Mouse (Mus musculus): ENCODE data around the gene Wfdc6a. TPM values are rescaled to one million over a fixed set of nuclear protein-coding genes. Genes with fewer than 3 reads are reported as not detected.

The Wfdc6a gene
- polyA plus RNA-seq, 1 experiment from 2014 or later = 0.85 TPM

GRCm38 (mm10) chr2:164544454-164545097 lies 40.7 kb downstream of the Wfdc6a start:
- H3K36me3 ChIP-seq = no peaks in the 10 kb centered on the region
- H3K4me2 ChIP-seq (replicated peaks) = no peak overlapping the region
- H3K9me3 ChIP-seq = no peaks in the 10 kb centered on the region
- no peak overlapping the region for H3K9ac ChIP-seq
- 0 out of 2 replicates have a peak, but pooled peaks have one; percentile 34 for ATAC-seq
- 37% methylated on average over 5 of the region's 5 CpGs for WGBS
- H3K27me3 ChIP-seq (replicated peaks) = no peaks in the 10 kb centered on the region
- H3K4me1 ChIP-seq (replicated peaks) = 0 out of 2 replicates have a peak, but pooled peaks cover 8% of the 10 kb centered on the region
- H3K4me3 ChIP-seq (replicated peaks) = no peak overlapping the region
- no peak overlapping the region for H3K27ac ChIP-seq

GRCm38 (mm10) chr2:164543745-164544144 lies 41.5 kb downstream of the Wfdc6a start:
- H3K4me2 ChIP-seq (replicated peaks) = no peak overlapping the region
- WGBS = 70% methylated on average over 2 of the region's 2 CpGs
- H3K27ac ChIP-seq = no peak overlapping the region
- H3K4me1 ChIP-seq (replicated peaks) = 0 out of 2 replicates have a peak, but pooled peaks cover 8% of the 10 kb centered on the region
- H3K9ac ChIP-seq = no peak overlapping the region
- no peak for ATAC-seq
- H3K9me3 ChIP-seq = no peaks in the 10 kb centered on the region
- no peaks in the 10 kb centered on the region for H3K27me3 ChIP-seq (replicated peaks)
- no peaks in the 10 kb centered on the region for H3K36me3 ChIP-seq
- no peak overlapping the region for H3K4me3 ChIP-seq (replicated peaks)

- no peaks in the 10 kb centered on the region for H3K27me3 ChIP-seq (replicated peaks)
These were observed 42.6 kb downstream of the Wfdc6a start for GRCm38 (mm10) chr2:164542598-164542997.

GRCm38 (mm10) chr2:164542132-164542531 lies 43.1 kb downstream of the Wfdc6a start:
- no peak for ATAC-seq
- Histone ChIP-seq H3K4me2 (replicated peaks) (no peak overlapping the region), H3K9me3 (no peaks in the 10 kb centered on the region), H3K36me3 (no peaks in the 10 kb centered on the region), H3K4me1 (replicated peaks) (0 out of 2 replicates have a peak, but pooled peaks cover 8% of the 10 kb centered on the region), H3K27me3 (replicated peaks) (no peaks in the 10 kb centered on the region), H3K27ac (no peak overlapping the region), H3K4me3 (replicated peaks) (no peak overlapping the region), H3K9ac (no peak overlapping the region)
- 56% methylated on average over 5 of the region's 5 CpGs for WGBS

More at GRCm38 (mm10) chr2:164542598-164542997, 42.6 kb downstream of the Wfdc6a start:
- no peaks in the 10 kb centered on the region for H3K36me3 ChIP-seq
- H3K4me2 ChIP-seq (replicated peaks) = no peak overlapping the region
- WGBS = 75% methylated on average over 7 of the region's 7 CpGs
- no peak overlapping the region for H3K4me3 ChIP-seq (replicated peaks)
- no peak for ATAC-seq
- H3K9ac ChIP-seq = no peak overlapping the region
- H3K4me1 ChIP-seq (replicated peaks) = 0 out of 2 replicates have a peak, but pooled peaks cover 8% of the 10 kb centered on the region
- H3K27ac ChIP-seq = no peak overlapping the region
- no peaks in the 10 kb centered on the region for H3K9me3 ChIP-seq

GRCm38 (mm10) chr2:164540652-164541427 lies 44.4 kb downstream of the Wfdc6a start:
- WGBS = 26% methylated on average over 8 of the region's 8 CpGs
- ATAC-seq = peak; percentile 61; the same call in 1 of the 2 replicates
- Histone ChIP-seq H3K27ac (peak overlapping the region; percentile 77), H3K4me3 (replicated peaks) (no peak overlapping the region), H3K9ac (no peak overlapping the region), H3K27me3 (replicated peaks) (no peaks in the 10 kb centered on the region), H3K9me3 (no peaks in the 10 kb centered on the region), H3K4me1 (replicated peaks) (0 out of 2 replicates have a peak, but pooled peaks cover 8% of the 10 kb centered on the region), H3K4me2 (replicated peaks) (peak overlapping the region; percentile 2; the same call in 1 of the 2 replicates), H3K36me3 (no peaks in the 10 kb centered on the region)

GRCm38 (mm10) chr2:164537003-164537402 lies 48.2 kb downstream of the Wfdc6a start:
- H3K27me3 ChIP-seq (replicated peaks) = no peaks in the 10 kb centered on the region
- ATAC-seq = no peak
- H3K4me2 ChIP-seq (replicated peaks) = no peak overlapping the region
- H3K9ac ChIP-seq = no peak overlapping the region
- 0 out of 2 replicates have a peak, but pooled peaks cover 5% of the 10 kb centered on the region for H3K4me1 ChIP-seq (replicated peaks)
- no peaks in the 10 kb centered on the region for H3K9me3 ChIP-seq
- H3K27ac ChIP-seq = no peak overlapping the region
- H3K4me3 ChIP-seq (replicated peaks) = no peak overlapping the region
- WGBS = 72% methylated on average over 4 of the region's 4 CpGs
- no peaks in the 10 kb centered on the region for H3K36me3 ChIP-seq

- Histone ChIP-seq H3K4me3 (replicated peaks) (no peak overlapping the region), H3K4me1 (replicated peaks) (no peaks in the 10 kb centered on the region), H3K9me3 (no peaks in the 10 kb centered on the region), H3K9ac (no peak overlapping the region), H3K27ac (no peak overlapping the region), H3K36me3 (no peaks in the 10 kb centered on the region), H3K27me3 (replicated peaks) (no peaks in the 10 kb centered on the region), H3K4me2 (replicated peaks) (no peak overlapping the region)
- no peak for ATAC-seq
- 70% methylated on average over 10 of the region's 10 CpGs for WGBS
These were observed 50.9 kb downstream of the Wfdc6a start for GRCm38 (mm10) chr2:164534315-164534714.

- WGBS = 3% methylated on average over 3 of the region's 3 CpGs
- peak; percentile 41; the same call in 1 of the 2 replicates for ATAC-seq
- H3K36me3 ChIP-seq = no peaks in the 10 kb centered on the region
- no peak overlapping the region for H3K4me2 ChIP-seq (replicated peaks)
- no peaks in the 10 kb centered on the region for H3K27me3 ChIP-seq (replicated peaks)
- H3K9ac ChIP-seq = no peak overlapping the region
- no peaks in the 10 kb centered on the region for H3K9me3 ChIP-seq
- H3K27ac ChIP-seq = no peak overlapping the region
- no peaks in the 10 kb centered on the region for H3K4me1 ChIP-seq (replicated peaks)
- no peak overlapping the region for H3K4me3 ChIP-seq (replicated peaks)
These were observed 54.1 kb downstream of the Wfdc6a start for GRCm38 (mm10) chr2:164531169-164531568.

Other genes with a start within 250 kb of the Wfdc6a start
- gene Slpi, start 196.4 kb downstream of the Wfdc6a start, polyA plus RNA-seq (2015; fragmentation: Nextera tagmentation; extraction: Ambion mirVana) = 2.1 and 2.8 TPM in 2 replicates
- 16.1 and 40.7 TPM in 2 replicates for gene Rbpjl, start 182.3 kb downstream of the Wfdc6a start, polyA plus RNA-seq (2015; fragmentation: Nextera tagmentation; extraction: Ambion mirVana)
- 9.3 and 11.0 TPM in 2 replicates for gene Matn4, start 180.3 kb downstream of the Wfdc6a start, polyA plus RNA-seq (2015; fragmentation: Nextera tagmentation; extraction: Ambion mirVana)
- 120 and 126 TPM in 2 replicates for gene Sdc4, start 141.6 kb downstream of the Wfdc6a start, polyA plus RNA-seq (2015; fragmentation: Nextera tagmentation; extraction: Ambion mirVana)
- 51.1 and 61.9 TPM in 2 replicates for gene Sys1, start 128.5 kb downstream of the Wfdc6a start, polyA plus RNA-seq (2015; fragmentation: Nextera tagmentation; extraction: Ambion mirVana)
- 9.4 and 18.5 TPM in 2 replicates for gene Gm20458, start 124.5 kb downstream of the Wfdc6a start, polyA plus RNA-seq (2015; fragmentation: Nextera tagmentation; extraction: Ambion mirVana)
- not detected in 2 replicates for gene Trp53tg5, start 111.7 kb downstream of the Wfdc6a start, polyA plus RNA-seq (2015; fragmentation: Nextera tagmentation; extraction: Ambion mirVana)
- 4.7 and 14.8 TPM in 2 replicates for gene Dbndd2, start 99.3 kb downstream of the Wfdc6a start, polyA plus RNA-seq (2015; fragmentation: Nextera tagmentation; extraction: Ambion mirVana)
- gene Pigt, start 87.9 kb downstream of the Wfdc6a start, polyA plus RNA-seq (2015; fragmentation: Nextera tagmentation; extraction: Ambion mirVana) = 62.7 and 65.7 TPM in 2 replicates
- 53.3 and 57.4 TPM in 2 replicates for gene Wfdc2, start 23.0 kb downstream of the Wfdc6a start, polyA plus RNA-seq (2015; fragmentation: Nextera tagmentation; extraction: Ambion mirVana)
- not detected in 2 replicates for gene Spint3, start 12.0 kb downstream of the Wfdc6a start, polyA plus RNA-seq (2015; fragmentation: Nextera tagmentation; extraction: Ambion mirVana)
- not detected in 2 replicates for gene Eppin, start 8.1 kb upstream of the Wfdc6a start, polyA plus RNA-seq (2015; fragmentation: Nextera tagmentation; extraction: Ambion mirVana)
- gene Wfdc6b, start 28.1 kb upstream of the Wfdc6a start, polyA plus RNA-seq (2015; fragmentation: Nextera tagmentation; extraction: Ambion mirVana) = not detected in 2 replicates
- gene Wfdc8, start 28.2 kb upstream of the Wfdc6a start, polyA plus RNA-seq (2015; fragmentation: Nextera tagmentation; extraction: Ambion mirVana) = not detected in 2 replicates
- gene Wfdc16, start 53.3 kb upstream of the Wfdc6a start, polyA plus RNA-seq (2015; fragmentation: Nextera tagmentation; extraction: Ambion mirVana) = not detected in 2 replicates
- gene Wfdc10, start 70.6 kb upstream of the Wfdc6a start, polyA plus RNA-seq (2015; fragmentation: Nextera tagmentation; extraction: Ambion mirVana) = 0.56 and 0.72 TPM in 2 replicates
- gene Wfdc9, start 71.1 kb upstream of the Wfdc6a start, polyA plus RNA-seq (2015; fragmentation: Nextera tagmentation; extraction: Ambion mirVana) = not detected in 2 replicates
- not detected in 2 replicates for gene Wfdc11, start 88.6 kb upstream of the Wfdc6a start, polyA plus RNA-seq (2015; fragmentation: Nextera tagmentation; extraction: Ambion mirVana)
- 0.18 and 0.30 TPM in 2 replicates for gene Wfdc13, start 99.7 kb upstream of the Wfdc6a start, polyA plus RNA-seq (2015; fragmentation: Nextera tagmentation; extraction: Ambion mirVana)
- gene Spint4, start 113.1 kb upstream of the Wfdc6a start, polyA plus RNA-seq (2015; fragmentation: Nextera tagmentation; extraction: Ambion mirVana) = not detected in 2 replicates
- not detected in 2 replicates for gene Spint5, start 129.9 kb upstream of the Wfdc6a start, polyA plus RNA-seq (2015; fragmentation: Nextera tagmentation; extraction: Ambion mirVana)
- 1.8 and 2.0 TPM in 2 replicates for gene Wfdc3, start 160.5 kb upstream of the Wfdc6a start, polyA plus RNA-seq (2015; fragmentation: Nextera tagmentation; extraction: Ambion mirVana)
- gene Dnttip1, start 160.5 kb upstream of the Wfdc6a start, polyA plus RNA-seq (2015; fragmentation: Nextera tagmentation; extraction: Ambion mirVana) = 60.4 and 62.5 TPM in 2 replicates
- gene Ube2c, start 184.5 kb upstream of the Wfdc6a start, polyA plus RNA-seq (2015; fragmentation: Nextera tagmentation; extraction: Ambion mirVana) = 431 and 439 TPM in 2 replicates
- 1.7 and 6.9 TPM in 2 replicates for gene Tnnc2, start 194.5 kb upstream of the Wfdc6a start, polyA plus RNA-seq (2015; fragmentation: Nextera tagmentation; extraction: Ambion mirVana)
- gene Snx21, start 200.4 kb upstream of the Wfdc6a start, polyA plus RNA-seq (2015; fragmentation: Nextera tagmentation; extraction: Ambion mirVana) = 18.4 and 21.2 TPM in 2 replicates
- gene Acot8, start 219.4 kb upstream of the Wfdc6a start, polyA plus RNA-seq (2015; fragmentation: Nextera tagmentation; extraction: Ambion mirVana) = 23.6 and 29.7 TPM in 2 replicates
- gene Zswim3, start 219.7 kb upstream of the Wfdc6a start, polyA plus RNA-seq (2015; fragmentation: Nextera tagmentation; extraction: Ambion mirVana) = 8.1 and 9.0 TPM in 2 replicates
- gene Zswim1, start 237.2 kb upstream of the Wfdc6a start, polyA plus RNA-seq (2015; fragmentation: Nextera tagmentation; extraction: Ambion mirVana) = 13.5 TPM in 2 replicates
- gene Spata25, start 243.1 kb upstream of the Wfdc6a start, polyA plus RNA-seq (2015; fragmentation: Nextera tagmentation; extraction: Ambion mirVana) = not detected in 2 replicates
- 266 and 277 TPM in 2 replicates for gene Ctsa, start 247.4 kb upstream of the Wfdc6a start, polyA plus RNA-seq (2015; fragmentation: Nextera tagmentation; extraction: Ambion mirVana)
- 6.8 and 7.4 TPM in 2 replicates for gene Neurl2, start 248.0 kb upstream of the Wfdc6a start, polyA plus RNA-seq (2015; fragmentation: Nextera tagmentation; extraction: Ambion mirVana)